Mouse (Mus musculus) hindbrain, embryonic 14.5 days (tissue): ENCODE results near the gene Tsacc. TPM values are rescaled to one million over a fixed set of nuclear protein-coding genes. Genes with fewer than 3 reads are reported as not detected.
"Not testable (repeated sequence)": the region's sequence is repeated elsewhere in the genome, so short reads cannot be mapped to it uniquely, and the experiment has no call there.

Experiments used
- ATAC-seq: fragments of 200-750 bp; cut with Nextera tagmentation; 2 replicates; pipeline ENCODE4 v1.8.0; 2017; ENCODE audit warnings: moderate number of reproducible peaks, mild to moderate bottlenecking, moderate TSS enrichment, moderate library complexity; ENCODE audit not compliant: low FRiP score
- DNase-seq: peaks from one replicate; pipeline ENCODE4 v3.0.0-alpha.2; 2015; ENCODE audit warnings: low spot score
- H3K27ac ChIP-seq: fragments of 300-500 bp; sonication (generic); 2 replicates; pipeline ENCODE4 v1.5.1; 2014; ENCODE audit warnings: mild to moderate bottlenecking, moderate library complexity
- H3K27me3 ChIP-seq: fragments of 300-500 bp; sonication (generic); 2 replicates; pipeline ENCODE4 v1.6.1; 2014; ENCODE audit warnings: mild to moderate bottlenecking, low read length, mixed read lengths; ENCODE audit not compliant: control insufficient read depth, insufficient read depth
- H3K36me3 ChIP-seq: fragments of 300-500 bp; sonication (generic); replicated peaks from 2 replicates; pipeline ENCODE4 v1.6.1; 2014; ENCODE audit not compliant: control insufficient read depth, insufficient read depth
- H3K4me1 ChIP-seq: fragments of 300-500 bp; sonication (generic); replicated peaks from 2 replicates; pipeline ENCODE4 v1.6.1; 2014; ENCODE audit warnings: antibody characterized with exemption, low read length, mixed read lengths; ENCODE audit not compliant: control insufficient read depth, insufficient read depth
- H3K4me2 ChIP-seq: fragments of 300-500 bp; sonication (generic); replicated peaks from 2 replicates; pipeline ENCODE4 v1.6.1; 2014; ENCODE audit warnings: mild to moderate bottlenecking, moderate library complexity
- H3K4me3 ChIP-seq: fragments of 300-500 bp; sonication (generic); replicated peaks from 2 replicates; pipeline ENCODE4 v1.5.1; 2014; ENCODE audit warnings: mild to moderate bottlenecking, low read length
- H3K9ac ChIP-seq: fragments of 300-500 bp; sonication (generic); 2 replicates; pipeline ENCODE4 v1.6.1; 2014
- H3K9me3 ChIP-seq: fragments of 300-500 bp; sonication (generic); 2 replicates; pipeline ENCODE4 v1.6.1; 2016; ENCODE audit warnings: low read length; ENCODE audit not compliant: control insufficient read depth
- WGBS: fragments of 180-500 bp; shearing (Covaris S2); extraction: QIAGEN DNeasy Blood & Tissue Kit; methylation state at CpG from one replicate; pipeline ENCODE4 v1.1.7; 2014; 5-methylcytosine and 5-hydroxymethylcytosine counted together
- polyA plus RNA-seq: library from polyadenylated mRNA; unstranded; fragments of >200 nt; fragmentation: Nextera tagmentation; extraction: Ambion mirVana; gene quantifications from 2 replicates; pipeline ENCODE4 v1.2.1, GENCODE M21; 2014

Gene Tsacc
- polyA plus RNA-seq, 1 experiment from 2014 or later, result 8.5 TPM

- no peak for DNase-seq
- 21% methylated on average over 2 of the region's 2 CpGs for WGBS
- H3K27me3 ChIP-seq, result no peaks in the 10 kb centered on the region
- H3K9me3 ChIP-seq, result no peaks in the 10 kb centered on the region
- peaks cover 19% of the 10 kb centered on the region for H3K36me3 ChIP-seq
- H3K4me2 ChIP-seq, result no peak overlapping the region
- no peak overlapping the region for H3K27ac ChIP-seq
- ATAC-seq, result no peak
- H3K4me1 ChIP-seq, result 0 out of 2 replicates have a peak, but pooled peaks cover 6% of the 10 kb centered on the region
- H3K9ac ChIP-seq, result no peak overlapping the region
- no peak overlapping the region for H3K4me3 ChIP-seq
Observed at GRCm38 (mm10) chr3:88331282-88331681, 34.5 kb upstream of the Tsacc start.

GRCm38 (mm10) chr3:88328956-88329355, 32.2 kb upstream of the Tsacc start:
- Histone ChIP-seq H3K36me3 (peaks cover 19% of the 10 kb centered on the region), H3K9ac (no peak overlapping the region), H3K4me2 (no peak overlapping the region), H3K4me3 (no peak overlapping the region), H3K4me1 (peaks cover 8% of the 10 kb centered on the region; the same call in 1 of the 2 replicates), H3K9me3 (no peaks in the 10 kb centered on the region), H3K27ac (no peak overlapping the region), H3K27me3 (no peaks in the 10 kb centered on the region)
- WGBS, result 72% methylated on average over 5 of the region's 5 CpGs
- no peak for DNase-seq
- ATAC-seq, result no peak

GRCm38 (mm10) chr3:88324951-88325405, 28.2 kb upstream of the Tsacc start, which contains the start of gene Glmp:
Gene Glmp (plus strand): TSS chr3:88325023.
- Histone ChIP-seq H3K4me2 (peak within 1 kb of the TSS; percentile 70), H3K36me3 (peaks cover 54% of the 10 kb centered on the region), H3K4me3 (peak within 1 kb of the TSS; percentile 60), H3K9me3 (no peaks in the 10 kb centered on the region), H3K27ac (no peak within 1 kb of the TSS), H3K27me3 (no peaks in the 10 kb centered on the region), H3K4me1 (peaks cover 8% of the 10 kb centered on the region; the same call in 1 of the 2 replicates), H3K9ac (peak within 1 kb of the TSS; percentile 74)
- ATAC-seq (peak; percentile 82; the same call in 1 of the 2 replicates), DNase-seq (peak; percentile 77)
- 1% methylated on average over 10 of the region's 10 CpGs for WGBS

GRCm38 (mm10) chr3:88299172-88299571, 2.4 kb upstream of the Tsacc start:
- Histone ChIP-seq H3K4me2 (0 out of 2 replicates have a peak overlapping the region, but pooled peaks have one; percentile 86), H3K27ac (no peak overlapping the region), H3K9ac (no peak overlapping the region), H3K4me3 (no peak overlapping the region), H3K27me3 (no peaks in the 10 kb centered on the region), H3K36me3 (peaks cover 52% of the 10 kb centered on the region), H3K4me1 (peaks cover 17% of the 10 kb centered on the region), H3K9me3 (no peaks in the 10 kb centered on the region)
- ATAC-seq (no peak), DNase-seq (no peak)
- WGBS, result 93% methylated on average over 1 of the region's 1 CpGs

GRCm38 (mm10) chr3:88297321-88297851, 587 bp upstream of the Tsacc start:
- peak overlapping the region; percentile 90 for H3K27ac ChIP-seq
- DNase-seq, result no peak

GRCm38 (mm10) chr3:88296110-88296560, 664 bp downstream of the Tsacc start:
- WGBS, result 2% methylated on average over 12 of the region's 12 CpGs
- DNase-seq (no peak), ATAC-seq (no peak)
- H3K36me3 ChIP-seq, result peaks cover 22% of the 10 kb centered on the region
- H3K9me3 ChIP-seq, result no peaks in the 10 kb centered on the region
- peak overlapping the region; percentile 70 for H3K4me2 ChIP-seq
- no peaks in the 10 kb centered on the region for H3K27me3 ChIP-seq
- peak overlapping the region; percentile 62 for H3K9ac ChIP-seq
- H3K4me3 ChIP-seq, result peak overlapping the region; percentile 75
- peaks cover 17% of the 10 kb centered on the region for H3K4me1 ChIP-seq
- peak overlapping the region; percentile 80 for H3K27ac ChIP-seq

More at GRCm38 (mm10) chr3:88297321-88297851, 587 bp upstream of the Tsacc start:
- Histone ChIP-seq H3K9me3 (no peaks in the 10 kb centered on the region), H3K4me1 (peaks cover 17% of the 10 kb centered on the region), H3K36me3 (peaks cover 35% of the 10 kb centered on the region), H3K4me2 (peak overlapping the region; percentile 86), H3K4me3 (peak overlapping the region; percentile 75), H3K9ac (peak overlapping the region; percentile 77), H3K27me3 (no peaks in the 10 kb centered on the region)
- ATAC-seq, result no peak
- WGBS, result under 1% methylated on average over 30 of the region's 30 CpGs

GRCm38 (mm10) chr3:88295272-88295671, 1.5 kb downstream of the Tsacc start:
- ATAC-seq, DNase-seq, H3K27me3 ChIP-seq, H3K9me3 ChIP-seq, H3K9ac ChIP-seq, H3K27ac ChIP-seq: not testable (repeated sequence)
- 78% methylated on average over 1 of the region's 1 CpGs for WGBS
- peak overlapping the region; percentile 75; the same call in 1 of the 2 replicates for H3K4me3 ChIP-seq
- peaks cover 14% of the 10 kb centered on the region for H3K36me3 ChIP-seq
- peaks cover 17% of the 10 kb centered on the region for H3K4me1 ChIP-seq
- peak overlapping the region; percentile 70 for H3K4me2 ChIP-seq

- Histone ChIP-seq H3K4me3 (no peak overlapping the region), H3K27ac (no peak overlapping the region), H3K4me1 (peaks cover 6% of the 10 kb centered on the region; the same call in 1 of the 2 replicates), H3K27me3 (no peaks in the 10 kb centered on the region), H3K4me2 (no peak overlapping the region), H3K9ac (no peak overlapping the region), H3K36me3 (no peaks in the 10 kb centered on the region), H3K9me3 (no peaks in the 10 kb centered on the region)
- ATAC-seq (no peak), DNase-seq (no peak)
- 52% methylated on average over 4 of the region's 4 CpGs for WGBS
Observed at GRCm38 (mm10) chr3:88291970-88292369, 4.8 kb downstream of the Tsacc start.

GRCm38 (mm10) chr3:88288133-88288713, 8.6 kb downstream of the Tsacc start:
- not testable (repeated sequence) for H3K4me1 ChIP-seq, ATAC-seq, H3K27ac ChIP-seq, H3K4me3 ChIP-seq, H3K36me3 ChIP-seq, H3K27me3 ChIP-seq, H3K9ac ChIP-seq, H3K9me3 ChIP-seq, H3K4me2 ChIP-seq, DNase-seq
- 75% methylated on average over 8 of the region's 10 CpGs for WGBS
